Comparison of ENCODE assay signal across 8 mouse cellular contexts in genomic region chr11:94320969-94321930, GRCm38 (mm10). TPM values are rescaled to one million over a fixed set of nuclear protein-coding genes. Genes with fewer than 3 reads are reported as not detected.
DNase-seq lines count a peak whose midpoint lies in the region; ATAC-seq and TF ChIP-seq lines count a peak whose summit lies in the region.

No protein-coding gene starts in this region.

- H3K9ac ChIP-seq in forebrain, embryonic 11.5 days (ENCODE audit: low read length): peak overlapping the region; percentile 97
- H3K9ac ChIP-seq in midbrain, embryonic 11.5 days (ENCODE audit: low read length): peak overlapping the region; percentile 99

- peak overlapping the region; percentile 77 for H3K4me3 ChIP-seq in spleen, adult 2 months (ENCODE audit: extremely low read depth, insufficient read depth, insufficient read length)
- peak overlapping the region; percentile 91 for H3K4me3 ChIP-seq in forebrain, embryonic 11.5 days (ENCODE audit: low read depth, low read length)
- H3K4me3 ChIP-seq in midbrain, embryonic 11.5 days (ENCODE audit: low read depth, low read length): peak overlapping the region; percentile 99

- H3K27ac ChIP-seq in spleen, adult 2 months (ENCODE audit: insufficient read depth, low read length): peak overlapping the region; percentile 91
- peak overlapping the region; percentile 94 for H3K27ac ChIP-seq in forebrain, embryonic 11.5 days (ENCODE audit: low read depth, low read length)
- H3K27ac ChIP-seq in midbrain, embryonic 11.5 days (ENCODE audit: low read depth, low read length): peak overlapping the region; percentile 96

- no peak for DNase-seq in cerebellum, adult 8-10 months
- DNase-seq in spleen, adult 2 months (ENCODE audit: low read depth in 1 of 2, low spot score in 2 of 2): peak in 1 of 2 experiments; percentile 27
- no peak for DNase-seq in spleen, adult 18-20 months
- DNase-seq in forebrain, embryonic 11.5 days (ENCODE audit: low spot score): peak; percentile 78
- DNase-seq in kidney, postnatal 36 days: peak; percentile 55 to 72
- peak; percentile 88 for DNase-seq in midbrain, embryonic 11.5 days (ENCODE audit: low spot score, missing footprints)
- DNase-seq in urinary bladder, postnatal 10 days (ENCODE audit: low spot score): no peak

- H3K36me3 ChIP-seq in spleen, adult 2 months (ENCODE audit: control insufficient read depth, insufficient read depth, low read length): no peaks in the 10 kb centered on the region
- peaks cover 2% of the 10 kb centered on the region; the same call in 1 of the 2 replicates for H3K36me3 ChIP-seq in forebrain, embryonic 11.5 days (ENCODE audit: control insufficient read depth, insufficient read depth, low read length)
- peaks cover 2% of the 10 kb centered on the region; the same call in 1 of the 2 replicates for H3K36me3 ChIP-seq in midbrain, embryonic 11.5 days (ENCODE audit: control insufficient read depth, insufficient read depth, low read length)

- under 1% methylated on average over 62 of the region's 67 CpGs for WGBS in spleen, adult 2 months
- under 1% methylated on average over 65 of the region's 67 CpGs for WGBS in forebrain, embryonic 11.5 days
- under 1% methylated on average over 67 of the region's 67 CpGs for whole genome bisulfite sequencing in midbrain, embryonic 11.5 days

- H3K4me2 ChIP-seq in forebrain, embryonic 11.5 days (ENCODE audit: low read depth, low read length, severe bottlenecking): peak overlapping the region; percentile 72
- peak overlapping the region; percentile 79 for H3K4me2 ChIP-seq in midbrain, embryonic 11.5 days

- H3K4me1 ChIP-seq in spleen, adult 2 months (ENCODE audit: control insufficient read depth, insufficient read depth, insufficient read length): peaks cover 3% of the 10 kb centered on the region; the same call in 1 of the 2 replicates
- peaks cover 7% of the 10 kb centered on the region; the same call in 1 of the 2 replicates for H3K4me1 ChIP-seq in forebrain, embryonic 11.5 days (replicated peaks; ENCODE audit: control insufficient read depth, insufficient read depth, low read length)
- H3K4me1 ChIP-seq in midbrain, embryonic 11.5 days (ENCODE audit: control insufficient read depth, insufficient read depth, low read length): peaks cover 25% of the 10 kb centered on the region

- no peaks in the 10 kb centered on the region for H3K9me3 ChIP-seq in forebrain, embryonic 11.5 days (ENCODE audit: control insufficient read depth, low read length)
- no peaks in the 10 kb centered on the region for H3K9me3 ChIP-seq in midbrain, embryonic 11.5 days (ENCODE audit: control insufficient read depth, low read length)

- no peak for TF ChIP-seq CTCF in spleen, adult 2 months (IDR thresholded peaks at IDR 0.05; ENCODE audit: extremely low read depth, insufficient read depth, insufficient read length, insufficient replicate concordance)

- ATAC-seq in cerebellum, adult (ENCODE audit: insufficient number of reproducible peaks, low FRiP score, low TSS enrichment): peak; percentile 71; the same call in 1 of the 2 replicates
- ATAC-seq in forebrain, embryonic 11.5 days (replicated peaks; ENCODE audit: low FRiP score): peak; percentile 70
- peak; percentile 76 for ATAC-seq in midbrain, embryonic 11.5 days (ENCODE audit: low FRiP score)

- H3K27me3 ChIP-seq in spleen, adult 2 months (ENCODE audit: control insufficient read depth, insufficient read depth, low read length): no peaks in the 10 kb centered on the region
- H3K27me3 ChIP-seq in forebrain, embryonic 11.5 days (ENCODE audit: control insufficient read depth, insufficient read depth, low read length): no peaks in the 10 kb centered on the region
- H3K27me3 ChIP-seq in midbrain, embryonic 11.5 days (ENCODE audit: control insufficient read depth, insufficient read depth, low read length): no peaks in the 10 kb centered on the region

- TF ChIP-seq POLR2A in spleen, adult 2 months (IDR thresholded peaks at IDR 0.05; ENCODE audit: low read depth, low read length): no peak

RNA-seq across cellular contexts. Expression of gene Luc7l3, which starts 0.5 kb away (rescaled TPM):
- 6.6 and 7.3 TPM in 2 replicates for polyA plus RNA-seq in spleen, adult 2 months (2012; rRNA removed)
- polyA plus RNA-seq in forebrain, embryonic 11.5 days (2014; fragmentation: Nextera tagmentation; extraction: Ambion mirVana): 132 and 136 TPM in 2 replicates
- 113 and 130 TPM in 2 replicates for polyA plus RNA-seq in midbrain, embryonic 11.5 days (2014; fragmentation: Nextera tagmentation; extraction: Ambion mirVana)

RNA-seq across cellular contexts. Expression of gene Ankrd40, which starts 6.6 kb away (rescaled TPM):
- 50.7 and 65.5 TPM in 2 replicates for polyA plus RNA-seq in spleen, adult 2 months (2012; rRNA removed)
- 24.1 and 25.8 TPM in 2 replicates for polyA plus RNA-seq in forebrain, embryonic 11.5 days (2014; fragmentation: Nextera tagmentation; extraction: Ambion mirVana)
- polyA plus RNA-seq in midbrain, embryonic 11.5 days (2014; fragmentation: Nextera tagmentation; extraction: Ambion mirVana): 21.5 and 27.4 TPM in 2 replicates

RNA-seq across cellular contexts. Expression of gene Gm21885, which starts 39.6 kb away (rescaled TPM):
- polyA plus RNA-seq in spleen, adult 2 months (2012; rRNA removed): not detected in 2 replicates
- polyA plus RNA-seq in forebrain, embryonic 11.5 days (2014; fragmentation: Nextera tagmentation; extraction: Ambion mirVana): 0.68 and 1.4 TPM in 2 replicates
- 0.34 and 0.43 TPM in 2 replicates for polyA plus RNA-seq in midbrain, embryonic 11.5 days (2014; fragmentation: Nextera tagmentation; extraction: Ambion mirVana)

Comparison
In these comparisons a context has a peak if more than half of its experiments do, and no peak if none do; other contexts are left out.
1. DNase-seq: peak in forebrain, embryonic 11.5 days (single experiment), kidney, postnatal 36 days (2 of 2) and midbrain, embryonic 11.5 days (single experiment); none in cerebellum, adult 8-10 months (single experiment), spleen, adult 18-20 months (0 of 2) and urinary bladder, postnatal 10 days (single experiment).
2. RNA of gene Luc7l3, which starts 0.5 kb away (polyA plus RNA-seq): 132 to 136 TPM in forebrain, embryonic 11.5 days and 113 to 130 TPM in midbrain, embryonic 11.5 days; 6.6 to 7.3 TPM in spleen, adult 2 months; every median in the first group is over 10 times any median in the second.
3. Peak in every context shown above with its lines, with median percentiles within 50 percentile points of each other: ATAC-seq, H3K27ac ChIP-seq and H3K4me3 ChIP-seq.